Mouse (Mus musculus): ENCODE data around the gene Myh6. TPM values are rescaled to one million over a fixed set of nuclear protein-coding genes. Genes with fewer than 3 reads are reported as not detected.
A peak's percentile ranks its signal among the peaks of the same experiment; 100 is the strongest.

Myh6 gene
- total RNA-seq, 2 experiments from 2014 or later: 1.4 to 4.8 TPM

- no peak for DNase-seq (ENCODE audit: extremely low spot score in 1 of 2, low spot score in 1 of 2)
Measured at GRCm38 (mm10) chr14:54937361-54938182, 29.2 kb downstream of the Myh6 start.

GRCm38 (mm10) chr14:54936831-54937160, 29.9 kb downstream of the Myh6 start:
- DNase-seq (ENCODE audit: extremely low spot score in 1 of 2, low spot score in 1 of 2): no peak

- peak; percentile 24 to 53 for DNase-seq (ENCODE audit: extremely low spot score in 1 of 2, low spot score in 1 of 2)
Measured at GRCm38 (mm10) chr14:54935904-54936830, 30.6 kb downstream of the Myh6 start, which contains the start of gene Cmtm5. TSS of gene Cmtm5 (plus strand) at chr14:54936261.

DNA sequence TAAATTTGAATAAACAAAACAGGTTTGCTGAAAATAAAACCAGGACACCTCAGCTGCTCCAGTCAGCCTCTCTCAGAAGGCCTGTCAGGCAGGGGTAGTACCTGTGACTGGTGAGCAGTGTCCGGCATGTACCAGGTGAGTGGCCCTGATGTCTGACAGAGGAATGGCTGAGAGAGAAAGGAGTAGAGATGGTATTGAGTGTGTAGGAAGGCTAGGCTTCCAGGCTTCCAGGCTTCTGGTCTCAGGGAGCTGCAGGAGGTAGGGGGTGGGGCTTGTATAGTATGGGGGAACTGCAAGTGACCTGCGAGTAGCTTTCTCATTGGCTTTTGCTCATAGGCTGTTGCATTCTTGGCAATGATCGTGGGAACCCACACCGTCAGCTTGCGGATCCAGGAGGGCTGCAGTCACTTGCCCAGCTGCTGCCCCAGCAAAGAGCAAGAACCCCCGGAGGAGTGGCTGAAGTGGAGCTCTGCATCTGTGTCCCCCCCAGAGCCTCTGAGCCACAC, 34.0 kb downstream of the Myh6 start, which contains the start of gene Il25:
Gene Il25 (plus strand): TSS at position 51 of the 506 bp plus-strand sequence.
- DNase-seq (ENCODE audit: extremely low spot score in 1 of 2, low spot score in 1 of 2): no peak

- DNase-seq (ENCODE audit: extremely low spot score in 1 of 2, low spot score in 1 of 2): no peak
Measured at GRCm38 (mm10) chr14:54930431-54930830, 36.3 kb downstream of the Myh6 start.

DNA sequence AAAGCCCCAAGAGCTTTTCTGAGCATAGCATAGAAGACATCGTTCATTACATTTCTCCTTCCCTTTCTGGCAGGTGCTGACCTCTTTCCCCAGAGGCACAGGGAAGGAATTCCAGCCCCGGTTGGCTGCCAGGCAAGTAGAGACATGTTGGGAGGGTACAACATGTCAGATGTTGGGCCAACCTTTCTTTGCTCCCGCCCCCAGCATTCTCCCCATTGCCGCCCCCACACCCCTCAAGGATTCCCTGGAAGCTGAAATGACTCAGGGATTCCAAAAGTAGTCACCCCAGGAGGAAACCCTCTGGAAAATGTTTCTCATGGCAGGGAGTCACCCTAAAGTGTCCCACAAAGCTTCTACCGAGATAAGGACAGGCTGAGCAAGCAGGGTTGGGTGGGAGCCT, 36.9 kb downstream of the Myh6 start:
- DNase-seq (ENCODE audit: extremely low spot score in 1 of 2, low spot score in 1 of 2): no peak

GRCm38 (mm10) chr14:54927296-54927695, 39.4 kb downstream of the Myh6 start:
- no peak for DNase-seq (ENCODE audit: extremely low spot score in 1 of 2, low spot score in 1 of 2)

DNA sequence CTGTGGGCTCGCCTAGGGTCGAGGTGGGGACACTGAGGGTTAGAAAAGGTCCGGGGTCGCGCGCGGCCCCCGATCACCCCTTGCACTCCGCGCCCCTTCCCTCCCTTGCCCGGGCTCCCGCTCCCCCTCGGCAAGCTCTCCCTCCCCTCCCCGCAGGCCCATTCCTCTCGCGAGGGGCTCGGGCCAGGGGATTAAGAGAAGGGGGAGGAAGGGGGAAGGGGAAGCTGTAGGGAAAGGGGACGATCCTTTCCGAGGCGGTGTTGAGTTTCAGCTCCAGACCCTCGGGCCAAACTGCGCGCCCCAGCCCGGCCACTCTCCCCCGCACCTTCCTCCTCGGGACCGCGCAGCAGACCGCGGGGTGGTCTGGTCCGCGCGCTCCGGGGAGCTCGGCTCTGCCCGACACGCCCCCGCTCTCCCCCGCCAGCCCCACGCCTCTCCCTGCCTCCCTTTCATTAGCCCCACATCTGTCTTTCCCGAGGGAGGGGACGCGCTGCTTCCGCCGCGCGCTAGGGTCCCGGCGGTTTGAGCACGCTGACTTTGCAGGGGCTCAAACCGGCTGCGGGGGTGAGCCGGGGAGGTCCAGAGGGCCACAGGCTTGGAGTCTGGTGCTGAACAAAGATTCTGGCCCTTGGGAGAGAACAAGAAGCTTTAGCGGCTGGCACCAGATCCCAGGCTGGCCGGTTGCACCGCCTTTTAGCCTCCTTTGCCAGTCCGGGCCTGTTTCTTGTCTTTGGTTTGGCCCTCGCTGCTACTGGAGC, 40.1 kb downstream of the Myh6 start:
- DNase-seq (ENCODE audit: extremely low spot score in 1 of 2, low spot score in 1 of 2): peak; percentile 33 to 37

GRCm38 (mm10) chr14:54925349-54926342, 41.1 kb downstream of the Myh6 start, which contains the start of gene Efs:
TSS of gene Efs (minus strand) at chr14:54926126.
- DNase-seq (ENCODE audit: extremely low spot score in 1 of 2, low spot score in 1 of 2): peak in 1 of 2 experiments; percentile 35

DNA sequence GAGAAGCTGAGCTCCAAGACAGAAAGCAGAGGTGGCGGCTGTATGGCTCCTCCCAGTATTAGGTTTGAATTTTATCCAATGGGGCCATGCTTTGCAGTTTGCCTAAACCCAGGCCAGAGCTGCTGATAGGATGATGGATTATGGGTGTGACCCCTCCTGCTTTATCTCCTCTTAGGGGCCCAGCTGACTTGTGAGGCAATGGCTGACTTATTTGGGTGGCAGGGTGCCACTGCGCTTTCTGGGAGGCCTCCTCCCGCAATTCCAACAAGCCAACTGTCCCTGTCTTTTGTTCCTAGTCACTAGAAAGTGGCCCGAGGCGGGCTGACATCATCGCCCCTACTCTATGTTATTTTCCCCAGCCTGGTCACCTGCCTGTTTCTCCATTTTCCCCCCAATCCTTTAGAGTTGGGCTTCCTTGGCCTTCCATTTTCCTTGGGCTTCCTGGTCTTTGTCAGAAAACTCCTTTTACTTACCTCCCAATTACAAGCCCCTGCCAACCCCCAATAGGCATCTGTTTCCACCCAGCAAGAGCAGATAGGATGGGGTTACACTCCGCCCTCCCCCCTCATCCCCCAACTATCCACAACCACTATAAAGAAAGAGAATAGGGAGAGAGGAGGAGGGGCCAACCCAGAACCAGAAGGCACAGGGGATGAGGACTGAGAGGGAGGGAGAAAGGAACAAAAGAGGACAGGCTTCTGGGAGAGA, 41.9 kb downstream of the Myh6 start:
- DNase-seq (ENCODE audit: extremely low spot score in 1 of 2, low spot score in 1 of 2): no peak

DNA sequence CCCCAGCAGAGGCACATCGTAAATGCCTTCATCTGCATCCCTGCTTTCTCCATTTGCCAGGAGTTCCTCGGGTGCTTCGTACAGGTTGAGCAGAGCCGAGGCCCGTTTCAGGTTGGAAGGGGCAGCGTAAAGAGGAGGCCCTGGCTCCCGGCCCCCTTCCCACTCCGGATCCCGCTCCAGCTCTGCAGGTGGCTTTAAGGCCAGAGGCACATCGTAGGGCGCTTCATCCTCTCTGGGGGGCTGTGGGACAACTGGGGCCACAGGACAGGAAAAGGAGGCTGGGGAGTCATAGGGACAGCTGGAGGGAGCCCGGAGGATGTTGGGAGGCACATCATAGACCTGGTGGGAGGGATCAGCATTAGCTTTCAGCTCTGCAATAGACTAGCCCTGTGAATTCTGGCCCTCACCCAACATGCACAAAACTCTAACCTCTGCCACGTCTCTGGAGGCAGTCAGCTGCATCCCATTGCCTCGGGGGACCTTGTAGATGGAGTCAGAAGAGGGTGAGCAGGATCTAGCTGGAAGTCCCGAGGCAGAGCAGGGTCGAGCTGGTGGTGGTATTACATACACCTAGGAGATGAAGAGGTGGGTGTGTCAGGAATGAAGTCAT, 46.5 kb downstream of the Myh6 start:
- DNase-seq (ENCODE audit: extremely low spot score in 1 of 2, low spot score in 1 of 2): no peak

GRCm38 (mm10) chr14:54913343-54913742, 53.4 kb downstream of the Myh6 start:
- DNase-seq (ENCODE audit: extremely low spot score in 1 of 2, low spot score in 1 of 2): no peak

- DNase-seq (ENCODE audit: extremely low spot score in 1 of 2, low spot score in 1 of 2): peak; percentile 76 to 83
Measured at GRCm38 (mm10) chr14:54912886-54913285, 53.8 kb downstream of the Myh6 start, which contains the start of gene Slc22a17. TSS of gene Slc22a17 (minus strand) at chr14:54913132.

DNA sequence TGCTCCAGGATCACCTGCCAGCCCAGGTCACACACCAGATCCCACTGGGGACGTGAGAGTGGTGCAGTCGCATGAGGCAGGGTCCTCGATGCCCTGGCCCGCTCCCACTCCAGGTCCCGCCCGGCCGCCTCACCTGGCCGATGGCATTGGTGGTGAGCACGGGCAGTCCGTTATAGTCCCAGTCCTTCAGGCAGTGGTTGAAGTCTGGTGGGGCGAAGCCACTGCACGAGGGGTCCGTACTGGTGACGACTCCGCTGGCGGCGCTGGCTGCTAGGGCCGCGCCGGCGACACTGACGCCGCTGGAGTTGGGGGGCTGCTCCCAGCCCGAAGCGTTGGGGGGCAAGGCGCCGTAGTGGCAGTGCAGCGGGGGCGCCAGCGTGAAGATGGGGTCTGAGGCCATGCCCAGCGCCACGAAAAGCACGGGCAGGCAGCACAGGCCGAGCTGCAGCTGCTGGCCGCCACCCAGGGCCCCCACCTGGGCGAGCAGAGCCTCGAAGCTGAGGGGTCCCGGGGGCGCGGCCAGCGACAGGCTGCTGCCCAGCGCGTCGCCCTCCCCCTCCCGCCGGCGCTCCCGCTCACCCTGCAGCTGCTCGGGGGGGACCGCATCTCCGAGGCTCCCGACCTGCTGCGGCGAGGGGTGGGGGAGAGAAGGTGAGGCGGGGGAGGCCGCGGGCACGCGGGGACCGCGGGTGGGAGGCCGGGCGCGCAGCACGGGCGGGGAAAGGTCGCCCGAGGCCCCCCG, 54.4 kb downstream of the Myh6 start:
- DNase-seq (ENCODE audit: extremely low spot score in 1 of 2, low spot score in 1 of 2): no peak

DNA sequence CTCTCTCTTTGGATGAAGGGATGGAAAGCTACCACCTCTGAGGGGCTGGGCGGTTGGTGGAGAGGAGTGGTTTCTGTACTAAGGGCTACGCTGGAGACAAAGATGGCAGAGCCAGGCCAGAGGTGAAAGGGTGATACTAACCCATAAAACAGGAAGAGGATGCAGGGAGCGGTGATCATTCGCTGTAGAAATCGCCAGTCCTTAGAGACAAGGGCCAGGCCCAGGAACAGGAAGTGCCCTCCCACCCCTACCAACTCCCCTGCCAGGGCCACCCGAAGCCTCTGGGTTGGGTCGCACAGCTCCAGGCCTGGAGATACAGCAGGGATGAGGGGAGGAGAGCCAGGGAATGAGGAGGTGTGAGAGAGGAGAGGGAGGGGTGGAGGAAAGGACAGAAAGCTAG, 58.0 kb downstream of the Myh6 start:
- DNase-seq (ENCODE audit: extremely low spot score in 1 of 2, low spot score in 1 of 2): no peak

GRCm38 (mm10) chr14:54903641-54904040, 63.1 kb downstream of the Myh6 start:
- DNase-seq (ENCODE audit: extremely low spot score in 1 of 2, low spot score in 1 of 2): no peak

GRCm38 (mm10) chr14:54900383-54900782, 66.3 kb downstream of the Myh6 start:
- peak in 1 of 2 experiments; percentile 66 for DNase-seq (ENCODE audit: extremely low spot score in 1 of 2, low spot score in 1 of 2)
